Mouse (Mus musculus): ENCODE measurements around the gene Arhgef28.

Arhgef28 gene

GRCm38 (mm10) chr13:97954956-97955496 is 251.2 kb downstream of the Arhgef28 start:
- no peak for DNase-seq

- DNase-seq = no peak
These were observed 252.2 kb downstream of the Arhgef28 start for GRCm38 (mm10) chr13:97954051-97954450.

GRCm38 (mm10) chr13:97953526-97953925 is 252.7 kb downstream of the Arhgef28 start:
- DNase-seq = no peak

GRCm38 (mm10) chr13:97948856-97949255 is 257.4 kb downstream of the Arhgef28 start:
- no peak for DNase-seq

GRCm38 (mm10) chr13:97947598-97947997 is 258.6 kb downstream of the Arhgef28 start:
- no peak for DNase-seq

GRCm38 (mm10) chr13:97946422-97946821 is 259.8 kb downstream of the Arhgef28 start:
- DNase-seq = no peak

GRCm38 (mm10) chr13:97941909-97942680 is 264.1 kb downstream of the Arhgef28 start:
- no peak for DNase-seq

- no peak for DNase-seq
These were observed 265.1 kb downstream of the Arhgef28 start for GRCm38 (mm10) chr13:97941099-97941498.

- DNase-seq = peak; percentile 46
These were observed 266.6 kb downstream of the Arhgef28 start for GRCm38 (mm10) chr13:97939433-97940160.

GRCm38 (mm10) chr13:97938596-97939297 is 267.5 kb downstream of the Arhgef28 start:
- DNase-seq = peak; percentile 95

- DNase-seq = peak; percentile 75
These were observed 268.3 kb downstream of the Arhgef28 start for GRCm38 (mm10) chr13:97937919-97938318.

GRCm38 (mm10) chr13:97928135-97928497 is 278.1 kb downstream of the Arhgef28 start:
- no peak for DNase-seq

- no peak for DNase-seq
These were observed 278.7 kb downstream of the Arhgef28 start for GRCm38 (mm10) chr13:97927376-97928134.

GRCm38 (mm10) chr13:97926371-97926770 is 279.9 kb downstream of the Arhgef28 start:
- no peak for DNase-seq

- DNase-seq = no peak
These were observed 283.2 kb downstream of the Arhgef28 start for GRCm38 (mm10) chr13:97923009-97923408.

- DNase-seq = no peak
These were observed 286.6 kb downstream of the Arhgef28 start for GRCm38 (mm10) chr13:97919590-97919989.

- DNase-seq = no peak
These were observed 287.9 kb downstream of the Arhgef28 start for GRCm38 (mm10) chr13:97918117-97918900.

- DNase-seq = no peak
These were observed 295.2 kb downstream of the Arhgef28 start for GRCm38 (mm10) chr13:97911013-97911412.

GRCm38 (mm10) chr13:97902821-97903220 is 303.4 kb downstream of the Arhgef28 start:
- no peak for DNase-seq

GRCm38 (mm10) chr13:97900380-97900758 is 305.9 kb downstream of the Arhgef28 start:
- DNase-seq = no peak

- no peak for DNase-seq
These were observed 306.4 kb downstream of the Arhgef28 start for GRCm38 (mm10) chr13:97899604-97900379.

Data from lung, postnatal 14 days (tissue).